Mouse (Mus musculus): Measurements from ENCODE around the gene Gm5431.

Gene Gm5431

DNA sequence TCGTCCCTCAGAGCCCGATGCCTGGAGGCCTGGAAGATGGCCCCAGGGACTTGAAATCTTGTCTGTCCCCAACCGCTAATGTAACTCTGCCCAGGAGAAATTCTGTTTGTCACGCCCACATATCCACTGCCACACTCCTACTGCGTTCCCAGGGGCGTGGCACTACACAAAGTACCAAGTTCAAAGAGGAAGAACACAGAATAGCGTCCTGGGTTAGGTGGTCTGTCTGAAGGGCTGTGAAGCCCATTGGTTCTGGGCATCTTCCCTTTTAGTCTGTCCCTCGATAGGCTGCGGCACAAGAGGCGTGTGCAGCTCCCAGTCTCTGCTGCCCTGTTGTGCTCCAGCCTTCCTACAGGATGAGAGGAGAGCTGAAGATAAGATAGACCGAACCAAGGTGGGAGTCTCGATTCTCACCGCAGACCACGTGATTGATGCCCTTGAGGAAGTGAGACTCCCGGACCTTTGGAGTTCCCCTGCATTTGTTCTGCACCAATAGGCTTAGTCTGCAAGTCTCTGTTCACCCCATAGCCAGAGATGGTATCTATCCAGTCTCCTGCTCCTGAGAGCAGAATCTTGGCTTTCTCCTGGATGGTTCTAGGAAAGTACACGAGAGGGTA, 63.7 kb downstream of the Gm5431 start:
- DNase-seq, result peak in 1 of 2 experiments; percentile 39

Data from kidney, postnatal 4 days (tissue).